Mouse (Mus musculus) kidney, adult 9 months (tissue): ENCODE data around the gene Acot8.
"Not testable (repeated sequence)": the region's sequence is repeated elsewhere in the genome, so short reads cannot be mapped to it uniquely, and the experiment has no call there.

Source experiments
- DNase-seq: peaks from one replicate; pipeline ENCODE4 v3.0.0; 2022

Gene Acot8

GRCm38 (mm10) chr2:164806614-164807013 lies 1.9 kb upstream of the Acot8 start:
- DNase-seq = no peak

- DNase-seq = no peak
These were observed 643 bp upstream of the Acot8 start for GRCm38 (mm10) chr2:164805332-164805718.

- no peak for DNase-seq
These were observed 765 bp downstream of the Acot8 start for GRCm38 (mm10) chr2:164803921-164804313.

- DNase-seq = peak; percentile 57
These were observed 1.3 kb downstream of the Acot8 start for GRCm38 (mm10) chr2:164803201-164803920.

GRCm38 (mm10) chr2:164800252-164801004 lies 4.3 kb downstream of the Acot8 start:
- DNase-seq = no peak

GRCm38 (mm10) chr2:164798554-164798953 lies 6.1 kb downstream of the Acot8 start:
- DNase-seq = not testable (repeated sequence)

- DNase-seq = no peak
These were observed 8.8 kb downstream of the Acot8 start for GRCm38 (mm10) chr2:164795868-164796267.

GRCm38 (mm10) chr2:164794293-164794692 lies 10.4 kb downstream of the Acot8 start:
- peak; percentile 93 for DNase-seq

GRCm38 (mm10) chr2:164793772-164794171 lies 10.9 kb downstream of the Acot8 start:
- DNase-seq = no peak

GRCm38 (mm10) chr2:164793236-164793635 lies 11.4 kb downstream of the Acot8 start:
- peak; percentile 72 for DNase-seq

GRCm38 (mm10) chr2:164792400-164793190 lies 12.1 kb downstream of the Acot8 start:
- DNase-seq = no peak

- no peak for DNase-seq
These were observed 12.8 kb downstream of the Acot8 start for GRCm38 (mm10) chr2:164791841-164792261.

- DNase-seq = peak; percentile 48
These were observed 14.2 kb downstream of the Acot8 start for GRCm38 (mm10) chr2:164790451-164790850.

GRCm38 (mm10) chr2:164788411-164788810 lies 16.3 kb downstream of the Acot8 start:
- no peak for DNase-seq

- no peak for DNase-seq
These were observed 16.9 kb downstream of the Acot8 start for GRCm38 (mm10) chr2:164787779-164788178.

GRCm38 (mm10) chr2:164787032-164787431 lies 17.6 kb downstream of the Acot8 start:
- DNase-seq = no peak

GRCm38 (mm10) chr2:164786388-164786885 lies 18.2 kb downstream of the Acot8 start:
- DNase-seq = no peak

GRCm38 (mm10) chr2:164785481-164786387 lies 18.9 kb downstream of the Acot8 start, which contains the start of gene Snx21:
TSS of gene Snx21 (plus strand) at chr2:164785823.
- DNase-seq = peak; percentile 96

- no peak for DNase-seq
These were observed 19.7 kb downstream of the Acot8 start for GRCm38 (mm10) chr2:164784869-164785420.

GRCm38 (mm10) chr2:164783926-164784581 lies 20.6 kb downstream of the Acot8 start:
- no peak for DNase-seq

- DNase-seq = no peak
These were observed 22.8 kb downstream of the Acot8 start for GRCm38 (mm10) chr2:164781876-164782275.
